Mouse (Mus musculus): ENCODE results near the gene Amot.

The Amot gene

GRCm38 (mm10) chrX:145482383-145482782 is 22.6 kb downstream of the Amot start:
- no peak for DNase-seq (ENCODE audit: low read depth, low spot score)

GRCm38 (mm10) chrX:145479942-145480341 is 25.0 kb downstream of the Amot start:
- DNase-seq (ENCODE audit: low read depth, low spot score), result no peak

- DNase-seq (ENCODE audit: low read depth, low spot score), result peak; percentile 66
These were observed 27.2 kb downstream of the Amot start for GRCm38 (mm10) chrX:145477725-145478194.

- DNase-seq (ENCODE audit: low read depth, low spot score), result peak; percentile 46
These were observed 27.8 kb downstream of the Amot start for GRCm38 (mm10) chrX:145477003-145477724.

GRCm38 (mm10) chrX:145468264-145468663 is 36.7 kb downstream of the Amot start:
- no peak for DNase-seq (ENCODE audit: low read depth, low spot score)

- DNase-seq (ENCODE audit: low read depth, low spot score), result no peak
These were observed 41.5 kb downstream of the Amot start for GRCm38 (mm10) chrX:145463524-145463923.

GRCm38 (mm10) chrX:145461339-145461738 is 43.6 kb downstream of the Amot start:
- peak; percentile 84 for DNase-seq (ENCODE audit: low read depth, low spot score)

GRCm38 (mm10) chrX:145456251-145456650 is 48.7 kb downstream of the Amot start:
- no peak for DNase-seq (ENCODE audit: low read depth, low spot score)

GRCm38 (mm10) chrX:145455629-145456028 is 49.4 kb downstream of the Amot start:
- no peak for DNase-seq (ENCODE audit: low read depth, low spot score)

- DNase-seq (ENCODE audit: low read depth, low spot score), result peak; percentile 10
These were observed 50.2 kb downstream of the Amot start for GRCm38 (mm10) chrX:145454828-145455227.

GRCm38 (mm10) chrX:145441526-145441925 is 63.5 kb downstream of the Amot start:
- no peak for DNase-seq (ENCODE audit: low read depth, low spot score)

- DNase-seq (ENCODE audit: low read depth, low spot score), result no peak
These were observed 71.3 kb downstream of the Amot start for GRCm38 (mm10) chrX:145433652-145434051.

GRCm38 (mm10) chrX:145430836-145431570 is 74.0 kb downstream of the Amot start:
- DNase-seq (ENCODE audit: low read depth, low spot score), result no peak

- DNase-seq (ENCODE audit: low read depth, low spot score), result no peak
These were observed 76.2 kb downstream of the Amot start for GRCm38 (mm10) chrX:145428811-145429210.

GRCm38 (mm10) chrX:145424026-145424425 is 81.0 kb downstream of the Amot start:
- no peak for DNase-seq (ENCODE audit: low read depth, low spot score)

- no peak for DNase-seq (ENCODE audit: low read depth, low spot score)
These were observed 90.7 kb downstream of the Amot start for GRCm38 (mm10) chrX:145414319-145414718.

GRCm38 (mm10) chrX:145411425-145411824 is 93.6 kb downstream of the Amot start:
- no peak for DNase-seq (ENCODE audit: low read depth, low spot score)

- no peak for DNase-seq (ENCODE audit: low read depth, low spot score)
These were observed 98.9 kb downstream of the Amot start for GRCm38 (mm10) chrX:145406052-145406451.

GRCm38 (mm10) chrX:145401926-145402325 is 103.1 kb downstream of the Amot start:
- DNase-seq (ENCODE audit: low read depth, low spot score), result no peak

- DNase-seq (ENCODE audit: low read depth, low spot score), result peak; percentile 47
These were observed 105.7 kb downstream of the Amot start for GRCm38 (mm10) chrX:145399236-145399635.
